Mouse (Mus musculus): ENCODE results near the gene Clgn. TPM values are rescaled to one million over a fixed set of nuclear protein-coding genes. Genes with fewer than 3 reads are reported as not detected.

Gene Clgn
- 0.07 and 0.11 TPM in 2 replicates for polyA plus RNA-seq (2015; fragmentation: Nextera tagmentation; extraction: Ambion mirVana)

DNA sequence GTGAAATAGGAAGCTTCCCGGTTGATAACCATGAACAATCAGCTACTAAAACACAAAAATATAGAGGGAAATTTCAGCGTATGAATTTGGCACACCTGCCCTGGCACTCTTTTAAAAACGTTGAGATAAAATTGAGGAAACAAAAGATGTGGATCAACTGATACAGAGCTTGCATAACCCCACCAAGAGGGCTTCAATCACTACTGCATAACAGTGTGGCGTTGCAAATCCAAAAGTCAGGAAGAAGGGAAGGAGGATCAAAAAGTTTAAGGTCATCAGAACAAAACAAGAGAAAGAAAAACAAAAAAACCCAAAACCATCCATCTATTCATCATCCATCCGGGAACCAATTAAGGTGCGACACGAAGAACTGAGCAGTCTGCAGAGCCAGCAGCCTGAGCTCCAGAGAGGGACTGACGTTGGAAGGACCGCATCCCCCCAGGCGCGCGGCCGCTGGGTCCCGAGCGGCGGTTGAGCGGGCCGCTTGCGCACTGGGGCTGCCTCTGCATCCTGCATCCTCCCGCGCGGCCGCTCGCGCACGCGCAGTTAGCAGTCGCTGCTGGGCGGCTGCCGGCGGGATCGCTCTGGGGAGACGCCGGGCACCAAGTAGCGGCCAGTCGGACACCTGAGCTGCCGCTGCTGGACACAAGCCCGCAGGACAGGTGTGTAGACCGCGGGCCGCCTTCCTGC is at the start of gene Clgn:
TSS of gene Clgn (plus strand) at position 552 of the 690 bp plus-strand sequence.
- H3K27ac ChIP-seq (ENCODE audit: low read length), result no peak within 1 kb of the TSS
- H3K4me3 ChIP-seq (ENCODE audit: low read depth, low read length), result no peak within 1 kb of the TSS; the same call in 1 of the 2 replicates
- H3K27me3 ChIP-seq (replicated peaks; ENCODE audit: insufficient read depth, low read length), result peaks cover 14% of the 10 kb centered on the region
- ATAC-seq (peak; percentile 47; the same call in 1 of the 2 replicates), DNase-seq (ENCODE audit: low spot score) (peak; percentile 46)
- H3K9ac ChIP-seq (replicated peaks; ENCODE audit: low read depth), result no peak within 1 kb of the TSS
- 7% methylated on average over 41 of the region's 41 CpGs for whole genome bisulfite sequencing
- TF ChIP-seq EP300 (IDR thresholded peaks at IDR 0.05) (no peak), CTCF (IDR thresholded peaks at IDR 0.05) (no peak)
- H3K9me3 ChIP-seq (ENCODE audit: low read length), result no peaks in the 10 kb centered on the region
- no peaks in the 10 kb centered on the region for H3K36me3 ChIP-seq (ENCODE audit: insufficient read depth, low read length)
- H3K4me2 ChIP-seq (replicated peaks; ENCODE audit: low read depth, low read length), result 0 out of 2 replicates have a peak within 1 kb of the TSS, but pooled peaks have one; percentile 33
- 0 out of 2 replicates have a peak, but pooled peaks cover 5% of the 10 kb centered on the region for H3K4me1 ChIP-seq (ENCODE audit: insufficient read depth, low read depth, low read length)

DNA sequence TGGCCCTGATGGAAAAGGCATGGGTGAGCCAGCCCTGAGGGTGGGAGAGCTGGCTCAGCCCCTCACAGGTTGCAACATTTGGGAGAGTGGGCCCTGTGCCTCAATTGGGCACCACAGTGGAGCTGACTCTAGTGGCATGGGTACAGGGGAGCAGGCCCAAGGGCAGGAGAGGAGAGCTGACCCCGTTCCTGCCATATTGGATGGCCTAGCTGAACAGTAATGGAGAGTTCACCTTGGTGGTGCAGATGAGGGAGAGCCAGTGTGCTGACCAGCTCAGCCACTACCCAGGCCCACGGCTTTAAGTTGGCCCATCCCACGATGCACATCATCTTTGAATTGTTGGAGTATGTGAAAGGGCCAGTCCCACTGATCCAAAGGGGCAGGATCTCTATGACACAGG is 47.6 kb upstream of the Clgn start:
- H3K27me3 ChIP-seq (replicated peaks; ENCODE audit: insufficient read depth, low read length), result no peaks in the 10 kb centered on the region
- no peak overlapping the region for H3K4me2 ChIP-seq (replicated peaks; ENCODE audit: low read depth, low read length)
- DNase-seq (ENCODE audit: low spot score), result no peak
- 88% methylated on average over 3 of the region's 3 CpGs for WGBS
- H3K9me3 ChIP-seq (ENCODE audit: low read length), result no peaks in the 10 kb centered on the region
- H3K4me1 ChIP-seq (ENCODE audit: insufficient read depth, low read depth, low read length), result no peaks in the 10 kb centered on the region
- ATAC-seq, result no peak
- no peak overlapping the region for H3K27ac ChIP-seq (ENCODE audit: low read length)
- no peaks in the 10 kb centered on the region for H3K36me3 ChIP-seq (ENCODE audit: insufficient read depth, low read length)
- no peak overlapping the region for H3K9ac ChIP-seq (replicated peaks; ENCODE audit: low read depth)
- TF ChIP-seq EP300 (IDR thresholded peaks at IDR 0.05), result no peak
- TF ChIP-seq CTCF (IDR thresholded peaks at IDR 0.05), result no peak
- no peak overlapping the region for H3K4me3 ChIP-seq (ENCODE audit: low read depth, low read length)

DNA sequence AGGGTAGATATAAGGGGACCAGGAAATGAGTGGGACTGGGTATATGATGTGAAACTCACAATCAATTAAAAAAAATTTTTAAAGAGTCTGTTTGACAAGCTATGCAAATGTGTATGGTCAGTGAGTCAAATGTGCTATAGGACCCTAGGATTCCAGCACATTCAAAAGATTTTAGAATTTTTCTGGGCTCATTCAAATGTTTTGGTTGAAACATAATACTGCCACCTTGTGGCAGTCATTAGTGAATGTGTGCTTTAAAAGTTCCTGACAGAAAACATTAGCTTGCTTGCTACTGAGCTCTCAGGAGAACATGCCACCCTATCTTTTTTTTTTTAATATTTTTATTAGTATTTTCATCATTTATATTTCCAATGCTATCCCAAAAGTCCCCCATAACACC is 47.0 kb upstream of the Clgn start:
- TF ChIP-seq EP300 (IDR thresholded peaks at IDR 0.05) (no peak), CTCF (IDR thresholded peaks at IDR 0.05) (peak; percentile 55)
- H3K9ac ChIP-seq (replicated peaks; ENCODE audit: low read depth), result no peak overlapping the region
- H3K4me1 ChIP-seq (ENCODE audit: insufficient read depth, low read depth, low read length), result no peaks in the 10 kb centered on the region
- no peaks in the 10 kb centered on the region for H3K36me3 ChIP-seq (ENCODE audit: insufficient read depth, low read length)
- ATAC-seq (no peak), DNase-seq (ENCODE audit: low spot score) (peak; percentile 73)
- no peaks in the 10 kb centered on the region for H3K9me3 ChIP-seq (ENCODE audit: low read length)
- no peak overlapping the region for H3K4me3 ChIP-seq (ENCODE audit: low read depth, low read length)
- H3K27me3 ChIP-seq (replicated peaks; ENCODE audit: insufficient read depth, low read length), result no peaks in the 10 kb centered on the region
- no peak overlapping the region for H3K27ac ChIP-seq (ENCODE audit: low read length)
- no peak overlapping the region for H3K4me2 ChIP-seq (replicated peaks; ENCODE audit: low read depth, low read length)

DNA sequence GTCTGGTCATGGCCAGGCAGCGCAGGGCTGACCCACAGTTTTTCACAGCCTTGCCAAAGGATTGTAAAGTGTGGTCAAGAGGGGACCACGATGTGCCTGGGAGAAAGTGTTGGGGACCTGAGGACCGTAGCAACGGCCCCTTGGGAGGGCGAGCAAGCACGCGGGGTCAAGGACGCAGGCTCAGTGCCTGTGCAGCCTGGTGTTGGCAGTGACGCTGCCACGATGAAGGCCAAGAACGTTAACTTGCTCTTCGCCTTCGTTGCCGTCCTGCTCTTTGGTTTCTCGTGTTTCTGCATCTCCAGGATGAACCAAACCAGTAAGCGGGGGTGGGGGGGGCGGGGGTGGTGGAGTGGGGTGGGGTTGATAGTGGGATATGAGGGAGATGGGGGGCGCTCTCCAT is 41.4 kb upstream of the Clgn start, which contains the start of gene Mgat4d:
TSS of gene Mgat4d (plus strand) at position 209 of the 400 bp plus-strand sequence.
- Histone ChIP-seq H3K9ac (replicated peaks; ENCODE audit: low read depth) (no peak within 1 kb of the TSS), H3K9me3 (ENCODE audit: low read length) (no peaks in the 10 kb centered on the region), H3K4me3 (ENCODE audit: low read depth, low read length) (no peak within 1 kb of the TSS), H3K27me3 (replicated peaks; ENCODE audit: insufficient read depth, low read length) (no peaks in the 10 kb centered on the region), H3K27ac (ENCODE audit: low read length) (no peak within 1 kb of the TSS), H3K4me1 (ENCODE audit: insufficient read depth, low read depth, low read length) (no peaks in the 10 kb centered on the region), H3K4me2 (replicated peaks; ENCODE audit: low read depth, low read length) (no peak within 1 kb of the TSS), H3K36me3 (ENCODE audit: insufficient read depth, low read length) (no peaks in the 10 kb centered on the region)
- no peak for TF ChIP-seq EP300 (IDR thresholded peaks at IDR 0.05)
- no peak for TF ChIP-seq CTCF (IDR thresholded peaks at IDR 0.05)
- WGBS, result 58% methylated on average over 16 of the region's 18 CpGs
- ATAC-seq, result no peak
- DNase-seq (ENCODE audit: low spot score), result no peak

DNA sequence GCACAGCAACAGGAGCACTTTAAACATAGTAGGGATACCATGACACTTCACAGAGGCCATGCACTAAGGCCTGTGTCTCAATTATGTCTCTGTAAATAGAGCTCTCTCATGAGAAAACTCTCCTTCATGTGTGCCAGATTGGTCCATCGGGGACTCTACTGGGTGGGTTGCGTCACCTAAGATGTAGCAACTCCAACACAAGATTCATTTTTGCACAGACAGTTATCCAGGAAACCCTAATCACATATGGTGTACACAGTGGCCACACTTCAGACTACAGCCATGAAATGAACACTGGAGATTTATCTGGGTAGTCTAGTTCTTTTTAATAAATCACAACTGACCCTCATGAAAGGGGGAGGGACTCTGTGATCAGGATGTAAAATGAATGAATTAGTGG is 38.4 kb upstream of the Clgn start:
- Histone ChIP-seq H3K4me3 (ENCODE audit: low read depth, low read length) (no peak overlapping the region), H3K4me2 (replicated peaks; ENCODE audit: low read depth, low read length) (no peak overlapping the region), H3K27ac (ENCODE audit: low read length) (no peak overlapping the region), H3K9ac (replicated peaks; ENCODE audit: low read depth) (no peak overlapping the region), H3K9me3 (ENCODE audit: low read length) (no peaks in the 10 kb centered on the region), H3K27me3 (replicated peaks; ENCODE audit: insufficient read depth, low read length) (no peaks in the 10 kb centered on the region), H3K4me1 (ENCODE audit: insufficient read depth, low read depth, low read length) (no peaks in the 10 kb centered on the region), H3K36me3 (ENCODE audit: insufficient read depth, low read length) (no peaks in the 10 kb centered on the region)
- TF ChIP-seq EP300 (IDR thresholded peaks at IDR 0.05), result no peak
- TF ChIP-seq CTCF (IDR thresholded peaks at IDR 0.05), result no peak
- 69% methylated on average over 2 of the region's 2 CpGs for WGBS
- ATAC-seq (no peak), DNase-seq (ENCODE audit: low spot score) (no peak)

DNA sequence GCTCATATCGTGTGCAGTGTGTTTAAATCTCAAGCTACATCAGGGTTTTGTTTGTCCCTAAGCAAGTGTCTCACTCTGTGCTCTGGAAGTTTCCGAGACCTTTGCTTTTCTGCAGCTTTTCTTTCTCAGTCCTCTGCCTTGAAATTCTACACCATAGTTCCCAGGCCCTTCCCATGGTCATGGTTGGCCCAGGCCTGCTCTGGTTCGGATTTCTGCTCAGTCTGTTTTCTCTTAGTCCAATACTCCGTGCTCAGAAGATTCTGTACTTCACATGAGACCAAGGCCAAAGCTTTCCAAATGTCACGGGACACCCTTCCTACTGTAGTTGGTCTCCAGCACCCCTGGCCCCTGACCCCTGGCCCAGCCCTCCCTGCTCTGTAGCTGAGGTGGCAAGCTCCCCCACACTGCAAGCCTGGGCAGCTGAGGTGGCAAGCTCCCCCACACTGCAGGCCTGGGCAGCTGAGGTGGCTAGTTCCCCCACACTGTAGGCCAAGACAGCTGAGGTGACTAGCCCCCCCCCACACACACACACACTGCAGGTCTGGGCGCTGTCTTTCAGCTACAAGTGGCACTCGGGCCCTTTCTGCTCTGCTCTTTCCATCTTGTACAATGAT is 26.4 kb upstream of the Clgn start:
- ATAC-seq (no peak), DNase-seq (ENCODE audit: low spot score) (no peak)
- Histone ChIP-seq H3K4me1 (ENCODE audit: insufficient read depth, low read depth, low read length) (no peaks in the 10 kb centered on the region), H3K9ac (replicated peaks; ENCODE audit: low read depth) (no peak overlapping the region), H3K27ac (ENCODE audit: low read length) (no peak overlapping the region), H3K9me3 (ENCODE audit: low read length) (no peaks in the 10 kb centered on the region), H3K36me3 (ENCODE audit: insufficient read depth, low read length) (no peaks in the 10 kb centered on the region), H3K27me3 (replicated peaks; ENCODE audit: insufficient read depth, low read length) (no peaks in the 10 kb centered on the region), H3K4me2 (replicated peaks; ENCODE audit: low read depth, low read length) (no peak overlapping the region), H3K4me3 (ENCODE audit: low read depth, low read length) (no peak overlapping the region)
- 49% methylated on average over 7 of the region's 7 CpGs for WGBS
- TF ChIP-seq CTCF (IDR thresholded peaks at IDR 0.05) (no peak), EP300 (IDR thresholded peaks at IDR 0.05) (no peak)
